20 mouse cellular contexts compared by ENCODE assay signal in genomic region chr2:6618856-6619255, GRCm38 (mm10).
DNase-seq lines count a peak whose midpoint lies in the region; ATAC-seq and TF ChIP-seq lines count a peak whose summit lies in the region.
"Had no signal": no experiment of that assay in that cellular context is flagged by ENCODE, and none has a peak within 500 bp of the region (broad histone marks: within the 10 kb centered on the region; RNA-seq: fewer than 3 reads in every experiment).

No protein-coding gene starts in this region.

- no peak for TF ChIP-seq POLR2A in brain, embryonic 14.5 days (IDR thresholded peaks at IDR 0.05; ENCODE audit: borderline replicate concordance, extremely low read depth, insufficient read depth, insufficient read length, poor library complexity, severe bottlenecking)

- ATAC-seq in forebrain, embryonic 13.5 days = peak; percentile 55
- ATAC-seq in forebrain, postnatal 0 days = no peak; the same call in 1 of the 2 replicates
- peak; percentile 52 for ATAC-seq in forebrain, embryonic 16.5 days

- H3K4me2 ChIP-seq in forebrain, embryonic 13.5 days = no peak overlapping the region
- H3K4me2 ChIP-seq in forebrain, postnatal 0 days (ENCODE audit: low read depth) = no peak overlapping the region
- H3K4me2 ChIP-seq in forebrain, embryonic 16.5 days (ENCODE audit: low read length) = no peak overlapping the region
- H3K4me2 ChIP-seq: embryonic facial prominence, embryonic 13.5 days; embryonic facial prominence, embryonic 15.5 days had no signal

- intact Hi-C loops in heart, postnatal 10 days (cut with DNase I) = no loop called here

- peaks cover 28% of the 10 kb centered on the region for H3K36me3 ChIP-seq in forebrain, embryonic 13.5 days (ENCODE audit: poor library complexity, severe bottlenecking)
- peaks cover 19% of the 10 kb centered on the region for H3K36me3 ChIP-seq in forebrain, postnatal 0 days (ENCODE audit: insufficient read depth)
- peaks cover 9% of the 10 kb centered on the region for H3K36me3 ChIP-seq in forebrain, embryonic 16.5 days (ENCODE audit: control insufficient read depth, insufficient read depth)
- H3K36me3 ChIP-seq: embryonic facial prominence, embryonic 13.5 days; embryonic facial prominence, embryonic 15.5 days had no signal

- no peaks in the 10 kb centered on the region for H3K27me3 ChIP-seq in forebrain, embryonic 13.5 days
- H3K27me3 ChIP-seq in forebrain, postnatal 0 days (ENCODE audit: insufficient read depth, low read length) = no peaks in the 10 kb centered on the region
- H3K27me3 ChIP-seq in forebrain, embryonic 16.5 days (replicated peaks; ENCODE audit: control insufficient read depth, insufficient read depth, low read length) = no peaks in the 10 kb centered on the region
- H3K27me3 ChIP-seq: embryonic facial prominence, embryonic 13.5 days; embryonic facial prominence, embryonic 15.5 days had no signal

- H3K9ac ChIP-seq in forebrain, embryonic 13.5 days = no peak overlapping the region
- H3K9ac ChIP-seq in forebrain, postnatal 0 days = no peak overlapping the region
- no peak overlapping the region for H3K9ac ChIP-seq in forebrain, embryonic 16.5 days (replicated peaks; ENCODE audit: low read depth, low read length)
- H3K9ac ChIP-seq: embryonic facial prominence, embryonic 13.5 days; embryonic facial prominence, embryonic 15.5 days had no signal

- 83% methylated on average over 3 of the region's 3 CpGs for WGBS in forebrain, embryonic 13.5 days
- 57% methylated on average over 3 of the region's 3 CpGs for WGBS in forebrain, postnatal 0 days
- WGBS in forebrain, embryonic 16.5 days = 59% methylated on average over 3 of the region's 3 CpGs

- no peak for DNase-seq in forebrain, postnatal 0 days
- DNase-seq in brain, adult 2 months (ENCODE audit: low read depth, low spot score) = peak; percentile 50
- DNase-seq in brain, embryonic 14.5 days (ENCODE audit: low read depth) = peak; percentile 62
- DNase-seq in gastrocnemius, adult 8-10 months (ENCODE audit: low spot score in 2 of 2) = no peak
- DNase-seq in heart, postnatal 10 days = no peak
- DNase-seq: adrenal gland, adult 2 months; adrenal gland, postnatal 10 days; adrenal gland, postnatal 25 days; cerebellum, adult 11 months; cerebellum, adult 18-20 months; cerebellum, adult 8-10 months; cerebellum, adult 9-11 months; cerebellum, postnatal 14 days; cerebellum, postnatal 36 days; embryo, embryonic 11 days had no signal

- H3K27ac ChIP-seq in forebrain, embryonic 13.5 days = peak overlapping the region; percentile 82
- no peak overlapping the region for H3K27ac ChIP-seq in forebrain, postnatal 0 days (ENCODE audit: low read depth, low read length)
- peak overlapping the region; percentile 68 for H3K27ac ChIP-seq in forebrain, embryonic 16.5 days (ENCODE audit: low read length)
- H3K27ac ChIP-seq: embryonic facial prominence, embryonic 13.5 days; embryonic facial prominence, embryonic 15.5 days had no signal

- 0 out of 2 replicates have a peak, but pooled peaks cover 2% of the 10 kb centered on the region for H3K9me3 ChIP-seq in forebrain, embryonic 13.5 days (replicated peaks)
- H3K9me3 ChIP-seq in forebrain, postnatal 0 days (ENCODE audit: low read length) = no peaks in the 10 kb centered on the region
- no peaks in the 10 kb centered on the region for H3K9me3 ChIP-seq in forebrain, embryonic 16.5 days (ENCODE audit: control insufficient read depth, low read length)
- H3K9me3 ChIP-seq: embryonic facial prominence, embryonic 13.5 days; embryonic facial prominence, embryonic 15.5 days had no signal

- no peak for TF ChIP-seq CTCF in forebrain, postnatal 0 days (IDR thresholded peaks at IDR 0.05; ENCODE audit: low read depth)
- TF ChIP-seq CTCF in brain, embryonic 14.5 days (IDR thresholded peaks at IDR 0.05; ENCODE audit: borderline replicate concordance, extremely low read depth, insufficient read depth, insufficient read length) = no peak

- no peak overlapping the region for H3K4me3 ChIP-seq in forebrain, embryonic 13.5 days
- H3K4me3 ChIP-seq in forebrain, postnatal 0 days (ENCODE audit: low read depth, low read length) = no peak overlapping the region
- no peak overlapping the region for H3K4me3 ChIP-seq in forebrain, embryonic 16.5 days (replicated peaks; ENCODE audit: low read length)
- H3K4me3 ChIP-seq: embryonic facial prominence, embryonic 13.5 days; embryonic facial prominence, embryonic 15.5 days; erythroblast, embryonic 14.5 days had no signal

- H3K4me1 ChIP-seq in forebrain, embryonic 13.5 days = peaks cover 31% of the 10 kb centered on the region
- H3K4me1 ChIP-seq in forebrain, postnatal 0 days (ENCODE audit: insufficient read depth) = no peaks in the 10 kb centered on the region
- H3K4me1 ChIP-seq in forebrain, embryonic 16.5 days (replicated peaks; ENCODE audit: control insufficient read depth, insufficient read depth, low read length) = peaks cover 17% of the 10 kb centered on the region
- H3K4me1 ChIP-seq: embryonic facial prominence, embryonic 13.5 days; embryonic facial prominence, embryonic 15.5 days had no signal

Comparison
In these comparisons a context has a peak if more than half of its experiments do, and no peak if none do; other contexts are left out.
1. DNase-seq: peak in brain, adult 2 months (single experiment) and brain, embryonic 14.5 days (single experiment); none in forebrain, postnatal 0 days (single experiment), gastrocnemius, adult 8-10 months (0 of 2) and heart, postnatal 10 days (0 of 2).